Mouse (Mus musculus) left cerebral cortex, adult 9 months (tissue): ENCODE measurements around the gene Ahdc1.
"Not testable (repeated sequence)": the region's sequence is repeated elsewhere in the genome, so short reads cannot be mapped to it uniquely, and the experiment has no call there.

Experiments
- DNase-seq, 2 experiments: peaks; one replicate each; pipeline ENCODE4 v3.0.0; 2022; ENCODE audit warnings: low spot score in 2 of 2

Gene Ahdc1

GRCm38 (mm10) chr4:132993553-132993952, 17.5 kb upstream of the Ahdc1 start:
- DNase-seq = no peak

DNA sequence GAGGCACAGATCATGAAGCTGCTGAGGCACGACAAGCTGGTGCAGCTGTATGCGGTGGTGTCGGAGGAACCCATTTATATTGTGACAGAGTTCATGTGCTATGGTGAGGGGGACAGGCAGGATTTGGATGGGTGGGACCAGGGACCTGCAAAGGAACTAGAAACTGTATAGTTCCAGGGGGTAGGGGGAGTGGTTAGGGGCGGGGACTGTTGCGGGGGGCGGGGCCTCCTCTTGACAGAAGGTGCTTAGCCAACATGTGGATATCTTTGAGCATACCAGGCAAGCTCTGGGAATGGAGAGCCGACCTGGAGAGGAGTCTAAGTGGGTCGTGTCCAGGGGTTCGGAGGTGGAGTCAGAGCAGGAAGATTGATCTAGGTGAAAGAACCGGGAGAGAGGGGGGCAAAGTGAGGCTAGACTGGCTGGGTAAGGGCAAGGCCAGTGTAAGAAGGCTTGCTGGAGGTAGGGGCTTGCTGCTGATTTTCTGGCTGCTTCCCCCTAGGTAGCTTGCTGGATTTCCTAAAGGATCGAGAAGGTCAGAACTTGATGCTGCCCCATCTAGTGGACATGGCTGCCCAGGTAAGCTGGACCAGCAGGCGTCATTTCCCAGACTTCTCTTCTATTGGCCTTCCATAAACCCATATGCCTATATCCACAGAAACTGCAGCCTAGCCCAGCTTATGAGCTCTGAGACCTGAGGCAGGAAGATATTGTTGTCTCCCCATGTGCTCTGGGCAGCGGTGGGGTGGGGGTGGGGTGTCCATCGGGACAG, 13.4 kb upstream of the Ahdc1 start:
- no peak for DNase-seq

GRCm38 (mm10) chr4:133002896-133003295, 8.2 kb upstream of the Ahdc1 start:
- no peak for DNase-seq

DNA sequence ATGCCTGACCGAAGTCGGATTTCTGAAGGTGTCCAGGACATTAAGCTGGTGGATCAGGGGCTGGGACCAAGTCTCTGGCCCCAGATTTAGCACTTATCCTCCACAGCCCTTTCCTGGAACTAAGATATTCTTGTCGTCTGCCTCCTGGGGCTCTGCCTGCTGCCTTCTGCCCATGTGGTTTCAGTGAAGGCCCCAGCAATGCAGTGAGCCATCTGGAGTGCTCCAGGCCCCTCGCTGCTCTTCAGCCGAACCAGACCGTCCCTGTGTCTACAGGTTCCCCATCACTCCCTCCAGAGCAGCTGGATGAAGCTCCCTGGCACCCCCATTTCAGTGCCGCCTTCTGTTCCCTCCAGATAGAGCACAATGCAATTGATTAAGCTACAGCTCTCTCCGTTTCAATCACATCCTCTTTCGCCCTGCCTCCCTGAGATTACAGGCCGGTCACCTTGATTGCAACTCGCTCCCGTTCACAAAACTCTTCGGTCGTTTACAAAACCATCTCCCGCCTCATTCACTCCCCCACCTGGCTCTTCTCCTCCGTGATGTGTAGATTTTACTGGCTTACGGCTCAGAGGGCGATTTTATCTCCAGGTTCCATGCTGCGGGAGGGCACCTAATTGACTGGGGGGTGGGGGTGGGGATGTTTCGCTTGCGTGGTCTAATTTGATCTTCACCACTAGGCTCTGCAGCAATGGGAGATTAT, 7.6 kb upstream of the Ahdc1 start:
- DNase-seq = no peak

- DNase-seq = peak in 1 of 2 experiments; percentile 78
Measured at GRCm38 (mm10) chr4:133005233-133005632, 5.8 kb upstream of the Ahdc1 start.

GRCm38 (mm10) chr4:133005885-133006451, 5.1 kb upstream of the Ahdc1 start:
- not testable (repeated sequence) for DNase-seq

- no peak for DNase-seq
Measured at GRCm38 (mm10) chr4:133007513-133008380, 3.3 kb upstream of the Ahdc1 start.

- DNase-seq = no peak
Measured at GRCm38 (mm10) chr4:133009131-133009530, 1.9 kb upstream of the Ahdc1 start.

GRCm38 (mm10) chr4:133009676-133010075, 1.4 kb upstream of the Ahdc1 start:
- no peak for DNase-seq

- no peak for DNase-seq
Measured at GRCm38 (mm10) chr4:133010611-133011010, 449 bp upstream of the Ahdc1 start.

DNA sequence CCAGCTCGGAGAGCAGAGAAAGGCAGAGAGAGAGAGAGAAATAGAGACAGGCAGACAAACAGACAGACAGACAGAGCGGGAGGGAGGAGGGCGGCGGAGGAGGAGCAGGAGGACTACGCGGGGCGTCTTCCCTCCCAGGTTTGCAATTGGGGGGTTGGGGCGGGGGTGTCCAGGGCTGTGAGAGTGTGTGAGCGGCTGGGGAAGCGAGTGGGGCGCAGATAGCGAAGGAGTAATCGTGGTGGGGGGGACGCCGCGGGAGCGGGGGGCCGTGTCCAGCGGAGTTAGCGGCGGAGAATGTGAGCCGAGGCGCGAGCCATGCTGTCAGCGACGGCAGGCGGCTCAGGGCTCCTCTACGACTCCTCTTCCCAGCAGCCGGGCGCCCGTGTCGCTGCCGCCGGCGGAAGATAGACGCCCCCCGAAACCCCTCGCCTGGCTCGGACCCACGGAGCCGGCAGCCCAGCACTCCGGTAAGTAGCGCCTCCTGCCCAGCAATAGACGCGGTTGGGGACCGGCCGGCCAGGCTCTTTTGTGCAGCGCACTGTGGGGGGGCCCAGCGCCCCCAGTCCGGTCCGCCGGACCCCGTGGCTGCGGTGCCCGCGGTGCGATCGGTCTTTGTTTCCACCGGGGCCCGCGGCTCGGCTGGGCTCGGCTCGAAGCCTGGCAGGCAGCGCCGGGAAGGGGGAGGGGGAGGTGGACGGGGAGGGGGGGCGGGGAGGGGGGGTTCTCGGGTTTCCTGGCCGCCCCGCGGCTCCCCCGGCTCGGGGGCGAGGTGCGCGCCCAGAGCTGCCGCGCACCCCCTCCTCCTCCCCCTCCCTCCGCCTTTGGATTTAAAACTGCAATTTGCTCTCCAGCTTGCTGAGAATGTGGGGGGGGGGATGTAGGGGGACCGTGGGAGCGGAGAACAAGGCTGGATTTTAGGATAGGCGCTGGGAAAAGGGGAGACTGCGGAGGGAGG, 1.0 kb downstream of the Ahdc1 start:
- no peak for DNase-seq

GRCm38 (mm10) chr4:133012776-133013265, 1.8 kb downstream of the Ahdc1 start:
- DNase-seq = no peak

- DNase-seq = no peak
Measured at GRCm38 (mm10) chr4:133013266-133013891, 2.3 kb downstream of the Ahdc1 start.

- DNase-seq = no peak
Measured at GRCm38 (mm10) chr4:133014088-133014487, 3.0 kb downstream of the Ahdc1 start.

- no peak for DNase-seq
Measured at GRCm38 (mm10) chr4:133014896-133015709, 4.0 kb downstream of the Ahdc1 start.

GRCm38 (mm10) chr4:133015710-133016651, 4.9 kb downstream of the Ahdc1 start:
- DNase-seq = no peak

- peak in 1 of 2 experiments; percentile 65 for DNase-seq
Measured at GRCm38 (mm10) chr4:133016677-133017415, 5.8 kb downstream of the Ahdc1 start.
